Mouse (Mus musculus): ENCODE measurements around the gene Lzts3. TPM values are rescaled to one million over a fixed set of nuclear protein-coding genes. Genes with fewer than 3 reads are reported as not detected.

Lzts3 gene
- polyA plus RNA-seq, 1 experiment = 2.4 TPM

- Histone ChIP-seq H3K36me3 (ENCODE audit: control insufficient read depth, insufficient read depth, low read length, poor library complexity, severe bottlenecking) (peaks cover 8% of the 10 kb centered on the region; the same call in 1 of the 2 replicates), H3K27ac (ENCODE audit: insufficient read depth, low read length) (no peak overlapping the region), H3K9me3 (replicated peaks; ENCODE audit: control insufficient read depth, insufficient read depth, low read length, poor library complexity, severe bottlenecking) (no peaks in the 10 kb centered on the region), H3K27me3 (ENCODE audit: control insufficient read depth, insufficient read depth, low read length, poor library complexity, severe bottlenecking) (no peaks in the 10 kb centered on the region), H3K4me1 (ENCODE audit: control insufficient read depth, insufficient read depth, low read length) (no peaks in the 10 kb centered on the region), H3K9ac (ENCODE audit: low read depth, poor library complexity, severe bottlenecking) (no peak overlapping the region), H3K4me3 (ENCODE audit: low read depth, low read length) (no peak overlapping the region)
- TF ChIP-seq CTCF (IDR thresholded peaks at IDR 0.05; ENCODE audit: low read depth, low read length) = no peak
- no peak for TF ChIP-seq POLR2A (IDR thresholded peaks at IDR 0.05; ENCODE audit: insufficient read depth, low read length)
- TF ChIP-seq EP300 (IDR thresholded peaks at IDR 0.05; ENCODE audit: insufficient read depth, low read depth, low read length) = no peak
These were observed 47.0 kb downstream of the Lzts3 start for GRCm38 (mm10) chr2:130595596-130595995.

GRCm38 (mm10) chr2:130591016-130591415 lies 51.6 kb downstream of the Lzts3 start:
- no peaks in the 10 kb centered on the region for H3K36me3 ChIP-seq (ENCODE audit: control insufficient read depth, insufficient read depth, low read length, poor library complexity, severe bottlenecking)

GRCm38 (mm10) chr2:130589761-130590160 lies 52.8 kb downstream of the Lzts3 start:
- Histone ChIP-seq H3K9me3 (replicated peaks; ENCODE audit: control insufficient read depth, insufficient read depth, low read length, poor library complexity, severe bottlenecking) (no peaks in the 10 kb centered on the region), H3K4me1 (ENCODE audit: control insufficient read depth, insufficient read depth, low read length) (no peaks in the 10 kb centered on the region), H3K27me3 (ENCODE audit: control insufficient read depth, insufficient read depth, low read length, poor library complexity, severe bottlenecking) (no peaks in the 10 kb centered on the region), H3K36me3 (ENCODE audit: control insufficient read depth, insufficient read depth, low read length, poor library complexity, severe bottlenecking) (no peaks in the 10 kb centered on the region), H3K27ac (ENCODE audit: insufficient read depth, low read length) (no peak overlapping the region), H3K4me3 (ENCODE audit: low read depth, low read length) (no peak overlapping the region), H3K9ac (ENCODE audit: low read depth, poor library complexity, severe bottlenecking) (no peak overlapping the region)
- TF ChIP-seq POLR2A (IDR thresholded peaks at IDR 0.05; ENCODE audit: insufficient read depth, low read length) = no peak
- TF ChIP-seq EP300 (IDR thresholded peaks at IDR 0.05; ENCODE audit: insufficient read depth, low read depth, low read length) = no peak
- no peak for TF ChIP-seq CTCF (IDR thresholded peaks at IDR 0.05; ENCODE audit: low read depth, low read length)

More at GRCm38 (mm10) chr2:130591016-130591415, 51.6 kb downstream of the Lzts3 start:
- Histone ChIP-seq H3K9ac (ENCODE audit: low read depth, poor library complexity, severe bottlenecking) (no peak overlapping the region), H3K27ac (ENCODE audit: insufficient read depth, low read length) (no peak overlapping the region), H3K4me3 (ENCODE audit: low read depth, low read length) (no peak overlapping the region), H3K4me1 (ENCODE audit: control insufficient read depth, insufficient read depth, low read length) (no peaks in the 10 kb centered on the region), H3K27me3 (ENCODE audit: control insufficient read depth, insufficient read depth, low read length, poor library complexity, severe bottlenecking) (no peaks in the 10 kb centered on the region), H3K9me3 (replicated peaks; ENCODE audit: control insufficient read depth, insufficient read depth, low read length, poor library complexity, severe bottlenecking) (no peaks in the 10 kb centered on the region)
- TF ChIP-seq CTCF (IDR thresholded peaks at IDR 0.05; ENCODE audit: low read depth, low read length) (no peak), EP300 (IDR thresholded peaks at IDR 0.05; ENCODE audit: insufficient read depth, low read depth, low read length) (no peak), POLR2A (IDR thresholded peaks at IDR 0.05; ENCODE audit: insufficient read depth, low read length) (no peak)

GRCm38 (mm10) chr2:130589157-130589556 lies 53.4 kb downstream of the Lzts3 start:
- Histone ChIP-seq H3K9ac (ENCODE audit: low read depth, poor library complexity, severe bottlenecking) (no peak overlapping the region), H3K36me3 (ENCODE audit: control insufficient read depth, insufficient read depth, low read length, poor library complexity, severe bottlenecking) (no peaks in the 10 kb centered on the region), H3K27me3 (ENCODE audit: control insufficient read depth, insufficient read depth, low read length, poor library complexity, severe bottlenecking) (no peaks in the 10 kb centered on the region), H3K4me3 (ENCODE audit: low read depth, low read length) (no peak overlapping the region), H3K9me3 (replicated peaks; ENCODE audit: control insufficient read depth, insufficient read depth, low read length, poor library complexity, severe bottlenecking) (no peaks in the 10 kb centered on the region), H3K4me1 (ENCODE audit: control insufficient read depth, insufficient read depth, low read length) (no peaks in the 10 kb centered on the region), H3K27ac (ENCODE audit: insufficient read depth, low read length) (no peak overlapping the region)
- no peak for TF ChIP-seq EP300 (IDR thresholded peaks at IDR 0.05; ENCODE audit: insufficient read depth, low read depth, low read length)
- TF ChIP-seq CTCF (IDR thresholded peaks at IDR 0.05; ENCODE audit: low read depth, low read length) = no peak
- no peak for TF ChIP-seq POLR2A (IDR thresholded peaks at IDR 0.05; ENCODE audit: insufficient read depth, low read length)

GRCm38 (mm10) chr2:130588373-130588772 lies 54.2 kb downstream of the Lzts3 start:
- H3K4me3 ChIP-seq (ENCODE audit: low read depth, low read length) = no peak overlapping the region
- H3K27me3 ChIP-seq (ENCODE audit: control insufficient read depth, insufficient read depth, low read length, poor library complexity, severe bottlenecking) = no peaks in the 10 kb centered on the region
- no peaks in the 10 kb centered on the region for H3K9me3 ChIP-seq (replicated peaks; ENCODE audit: control insufficient read depth, insufficient read depth, low read length, poor library complexity, severe bottlenecking)
- H3K36me3 ChIP-seq (ENCODE audit: control insufficient read depth, insufficient read depth, low read length, poor library complexity, severe bottlenecking) = no peaks in the 10 kb centered on the region
- no peak overlapping the region for H3K9ac ChIP-seq (ENCODE audit: low read depth, poor library complexity, severe bottlenecking)
- H3K4me1 ChIP-seq (ENCODE audit: control insufficient read depth, insufficient read depth, low read length) = no peaks in the 10 kb centered on the region
- TF ChIP-seq EP300 (IDR thresholded peaks at IDR 0.05; ENCODE audit: insufficient read depth, low read depth, low read length) (no peak), CTCF (IDR thresholded peaks at IDR 0.05; ENCODE audit: low read depth, low read length) (no peak), POLR2A (IDR thresholded peaks at IDR 0.05; ENCODE audit: insufficient read depth, low read length) (no peak)
- H3K27ac ChIP-seq (ENCODE audit: insufficient read depth, low read length) = no peak overlapping the region

GRCm38 (mm10) chr2:130586016-130586415 lies 56.6 kb downstream of the Lzts3 start:
- Histone ChIP-seq H3K27ac (ENCODE audit: insufficient read depth, low read length) (no peak overlapping the region), H3K9ac (ENCODE audit: low read depth, poor library complexity, severe bottlenecking) (no peak overlapping the region), H3K4me3 (ENCODE audit: low read depth, low read length) (no peak overlapping the region), H3K36me3 (ENCODE audit: control insufficient read depth, insufficient read depth, low read length, poor library complexity, severe bottlenecking) (no peaks in the 10 kb centered on the region), H3K27me3 (ENCODE audit: control insufficient read depth, insufficient read depth, low read length, poor library complexity, severe bottlenecking) (no peaks in the 10 kb centered on the region), H3K4me1 (ENCODE audit: control insufficient read depth, insufficient read depth, low read length) (no peaks in the 10 kb centered on the region), H3K9me3 (replicated peaks; ENCODE audit: control insufficient read depth, insufficient read depth, low read length, poor library complexity, severe bottlenecking) (no peaks in the 10 kb centered on the region)
- TF ChIP-seq EP300 (IDR thresholded peaks at IDR 0.05; ENCODE audit: insufficient read depth, low read depth, low read length) (no peak), CTCF (IDR thresholded peaks at IDR 0.05; ENCODE audit: low read depth, low read length) (no peak), POLR2A (IDR thresholded peaks at IDR 0.05; ENCODE audit: insufficient read depth, low read length) (no peak)

Measured in ES-Bruce4 (cell line).